Mouse (Mus musculus) spleen, adult 2 months (tissue): ENCODE results near the gene Fam20a.

Source experiments
- CTCF ChIP-seq: fragments of 200-500 bp; IDR thresholded peaks from 2 replicates; pipeline ENCODE4 v1.5.1; 2011; ENCODE audit warnings: mild to moderate bottlenecking, inconsistent platforms; ENCODE audit not compliant: insufficient read depth, insufficient read length, insufficient replicate concordance; ENCODE audit errors: extremely low read depth
- POLR2A ChIP-seq: fragments of 200-500 bp; IDR thresholded peaks from 2 replicates; pipeline ENCODE4 v1.6.1; 2011; ENCODE audit warnings: low read depth, low read length, inconsistent platforms

- TF ChIP-seq CTCF (no peak), POLR2A (no peak)
Observed at GRCm38 (mm10) chr11:109670026-109670916, 51.8 kb downstream of the Fam20a start.
